Mouse (Mus musculus): Measurements from ENCODE around the gene Isy1.
A peak's percentile ranks its signal among the peaks of the same experiment; 100 is the strongest.

Isy1 gene

DNA sequence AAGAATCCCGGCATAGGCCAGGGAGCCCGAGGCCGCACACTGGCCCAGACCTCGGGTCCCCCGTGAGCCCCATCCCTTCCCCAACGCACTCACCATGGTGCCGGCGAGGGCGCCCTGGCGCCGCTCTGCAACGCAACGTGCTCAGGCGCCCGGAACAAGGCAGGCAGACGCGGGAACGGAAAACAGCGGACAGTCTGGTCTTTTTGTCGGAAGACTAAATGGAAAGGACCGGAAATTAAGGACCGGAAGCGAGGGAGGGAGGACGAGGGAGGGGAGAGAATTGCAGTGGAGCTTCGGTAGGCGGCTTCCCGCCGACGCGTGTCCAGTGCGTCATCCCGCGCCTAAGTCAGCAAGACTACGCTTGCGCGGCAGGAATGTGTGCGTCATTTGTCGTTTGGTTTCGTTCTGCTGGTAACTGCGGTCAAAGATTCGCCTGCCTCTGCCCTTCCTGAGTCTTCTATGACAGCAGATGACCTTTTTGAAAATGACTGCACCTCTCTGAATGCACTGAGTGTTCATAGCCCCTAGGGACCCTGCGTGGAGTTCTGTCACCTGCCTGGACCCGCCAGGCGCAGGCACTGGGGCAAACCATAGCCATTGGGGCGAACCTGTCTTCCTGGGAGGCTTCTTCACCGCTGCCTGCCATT lies at the start of gene Isy1:
TSS of gene Isy1 (minus strand) at position 248 of the 647 bp plus-strand sequence.
- peak; percentile 99 for DNase-seq (ENCODE audit: low spot score)

DNA sequence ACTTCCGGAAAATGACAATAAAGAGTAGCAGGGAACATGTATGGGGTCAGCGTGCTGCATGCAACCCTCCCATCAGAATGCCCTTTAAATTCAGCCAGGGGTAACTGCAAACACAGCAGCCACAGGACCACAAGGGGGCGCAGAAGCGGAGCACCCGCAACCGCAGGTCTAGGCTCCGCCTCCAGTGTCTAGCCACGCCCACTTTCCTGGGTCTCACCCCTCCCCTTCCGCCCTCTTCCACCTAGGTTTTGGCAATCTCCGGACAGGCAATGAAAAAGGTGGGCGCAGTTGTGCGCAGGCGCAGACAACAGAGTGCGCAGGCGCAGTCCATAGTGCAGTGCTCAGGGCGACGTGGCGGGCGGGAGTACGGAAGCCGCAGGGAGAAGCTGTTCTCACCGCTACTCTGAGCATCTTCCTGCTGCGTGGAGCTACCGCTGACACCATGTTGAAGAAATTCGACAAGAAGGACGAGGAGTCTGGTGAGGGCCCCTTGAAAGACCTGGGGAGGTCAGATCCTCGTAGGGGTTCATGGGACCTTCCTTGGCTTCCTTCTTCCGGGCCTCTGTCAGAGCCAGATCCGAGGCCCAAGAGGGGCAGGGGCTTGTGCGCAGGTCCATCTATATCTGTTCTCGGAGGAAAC lies 49.1 kb upstream of the Isy1 start, which contains the start of gene Copg1:
TSS of gene Copg1 (plus strand) at position 221 of the 640 bp plus-strand sequence.
- peak; percentile 100 for DNase-seq (ENCODE audit: low spot score)

DNA sequence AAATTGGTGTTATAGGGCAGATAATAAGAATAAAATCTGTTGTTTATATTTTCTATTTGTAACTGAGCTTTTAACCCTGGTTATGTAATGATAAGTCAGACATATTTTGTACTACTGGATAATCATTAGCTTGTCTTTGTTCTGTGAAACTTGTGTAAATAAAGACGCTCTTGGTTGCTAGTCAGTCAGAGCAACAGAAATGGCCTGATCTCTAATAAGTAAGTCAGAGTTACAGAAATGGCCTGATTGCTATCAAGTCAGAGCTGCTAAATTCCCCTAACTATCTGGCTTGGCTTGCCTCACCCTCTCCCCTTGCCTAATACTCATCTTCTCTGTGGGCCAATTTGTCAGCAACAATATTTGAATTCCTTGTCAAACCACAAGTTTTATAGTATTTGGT lies 48.1 kb upstream of the Isy1 start:
- no peak for DNase-seq (ENCODE audit: low spot score)

DNA sequence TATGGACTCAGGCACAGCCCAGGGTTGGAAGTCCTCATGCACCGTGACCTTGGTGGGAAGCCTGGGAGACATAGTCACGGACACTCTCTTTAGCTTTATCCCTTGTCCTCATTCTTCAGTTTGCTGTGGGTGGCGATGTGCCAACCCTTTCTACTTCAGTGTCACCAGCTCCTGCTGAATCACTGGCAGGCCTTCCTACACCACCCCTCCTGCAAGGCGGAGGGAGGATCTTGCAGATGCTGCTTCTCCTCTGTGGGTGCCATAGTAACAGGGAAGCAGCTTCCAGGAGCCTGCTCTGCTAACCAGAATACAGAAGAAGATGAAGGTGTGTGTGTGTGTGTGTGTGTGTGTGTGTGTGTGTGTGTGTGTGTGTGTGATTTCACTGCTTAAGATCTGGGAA lies 44.2 kb upstream of the Isy1 start:
- DNase-seq (ENCODE audit: low spot score) = no peak

DNA sequence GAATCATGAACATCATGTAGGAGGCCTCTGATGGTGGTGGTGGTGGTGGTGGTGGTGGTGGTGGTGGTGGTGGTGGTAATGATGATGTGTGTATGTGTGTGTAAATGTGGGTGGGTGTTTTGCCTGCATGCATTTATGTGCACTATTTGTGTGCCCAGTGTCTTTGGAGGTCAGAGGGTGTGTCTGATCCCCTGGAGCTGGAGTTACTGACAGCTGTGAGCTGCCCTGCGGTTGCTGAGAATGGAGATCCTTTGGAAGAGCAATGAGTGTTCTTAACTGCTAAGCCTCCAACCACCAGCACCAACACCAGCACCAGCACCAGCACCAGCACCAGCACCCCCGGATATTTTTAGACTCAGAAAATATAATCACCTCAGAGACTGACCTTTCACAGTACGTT lies 43.6 kb upstream of the Isy1 start:
- no peak for DNase-seq (ENCODE audit: low spot score)

DNA sequence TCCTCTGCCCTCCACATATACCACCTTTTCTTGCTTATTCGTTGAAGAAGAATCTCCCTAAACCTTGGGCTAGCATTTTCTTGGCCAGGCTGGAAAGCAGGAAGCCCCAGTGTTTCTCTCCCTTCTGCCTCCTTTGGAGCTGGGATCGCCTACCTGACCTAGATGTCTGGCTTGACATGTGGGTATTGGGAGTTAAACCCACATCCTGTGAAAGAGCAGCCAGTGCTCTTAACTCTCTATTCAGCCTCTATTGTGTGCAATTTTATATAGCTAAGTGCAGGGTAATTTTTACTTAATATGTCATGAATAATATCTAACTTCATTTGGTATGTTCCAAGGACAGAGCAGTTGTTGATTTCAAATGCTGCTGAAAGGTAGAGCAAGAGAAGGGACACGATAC lies 41.0 kb upstream of the Isy1 start:
- DNase-seq (ENCODE audit: low spot score) = no peak

DNA sequence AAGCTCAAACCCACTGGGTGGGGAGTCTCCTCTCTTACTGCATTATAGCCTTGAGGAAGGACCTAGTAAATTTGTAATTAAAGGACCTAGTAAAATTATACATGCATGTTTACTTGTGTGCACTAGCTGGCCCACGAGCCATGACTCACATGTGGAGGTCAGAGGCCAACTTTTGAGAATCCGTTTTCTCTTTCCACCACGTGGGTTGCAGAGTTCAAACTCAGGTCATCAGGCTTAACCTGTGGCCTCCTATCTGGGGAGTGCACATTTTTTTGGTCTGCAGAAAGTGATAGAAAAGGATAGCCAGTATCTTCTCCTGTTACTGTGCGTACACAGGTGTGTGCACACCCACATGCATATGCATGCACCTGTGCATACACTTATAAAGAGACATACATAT lies 40.4 kb upstream of the Isy1 start:
- peak; percentile 12 for DNase-seq (ENCODE audit: low spot score)

DNA sequence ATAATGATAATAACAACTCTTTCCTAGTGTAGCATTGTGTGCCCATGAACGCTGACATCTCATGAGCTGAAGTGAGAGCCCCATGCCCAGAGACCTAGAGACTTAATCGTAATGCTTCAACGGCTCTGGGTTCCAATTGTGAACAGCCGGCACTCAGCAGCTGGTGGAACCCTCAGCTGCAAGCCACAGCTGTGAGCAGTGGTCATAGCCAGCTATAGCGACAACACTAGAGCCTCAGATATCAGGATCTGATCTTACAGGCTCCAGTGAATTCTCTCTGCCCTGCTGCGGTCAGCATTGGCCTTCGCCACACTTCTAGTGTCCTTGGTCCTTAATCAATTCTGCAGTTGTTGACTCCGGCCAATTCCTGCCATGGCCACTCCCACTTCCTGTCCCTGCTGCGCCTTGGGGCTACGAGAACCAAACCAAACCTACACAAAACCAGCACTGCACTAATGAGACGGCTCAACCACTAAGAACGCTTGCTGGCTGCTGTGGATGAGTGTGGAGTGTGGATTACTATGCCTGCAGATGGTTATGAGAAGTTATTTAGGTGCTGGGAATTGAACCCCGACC lies 37.6 kb upstream of the Isy1 start:
- peak; percentile 13 for DNase-seq (ENCODE audit: low spot score)

DNA sequence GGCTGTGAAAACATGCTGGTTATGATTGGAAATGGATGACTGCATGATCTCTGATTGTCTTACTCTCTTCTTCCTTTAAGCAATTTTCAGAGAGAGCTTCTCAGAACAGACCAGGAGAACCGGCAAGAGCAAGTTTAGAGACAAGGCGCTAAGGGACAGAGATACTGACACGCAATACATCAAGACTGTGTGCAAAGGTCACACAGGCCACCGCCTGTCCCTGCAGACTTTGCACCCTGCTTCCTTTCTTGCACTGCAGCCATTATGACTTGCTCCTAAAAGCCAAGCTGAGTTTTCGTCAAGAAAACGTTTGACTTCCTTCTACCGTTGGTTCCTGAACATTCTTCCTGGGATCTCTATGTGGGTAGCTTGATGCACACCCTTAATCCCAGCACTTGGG lies 37.0 kb upstream of the Isy1 start:
- DNase-seq (ENCODE audit: low spot score) = no peak

DNA sequence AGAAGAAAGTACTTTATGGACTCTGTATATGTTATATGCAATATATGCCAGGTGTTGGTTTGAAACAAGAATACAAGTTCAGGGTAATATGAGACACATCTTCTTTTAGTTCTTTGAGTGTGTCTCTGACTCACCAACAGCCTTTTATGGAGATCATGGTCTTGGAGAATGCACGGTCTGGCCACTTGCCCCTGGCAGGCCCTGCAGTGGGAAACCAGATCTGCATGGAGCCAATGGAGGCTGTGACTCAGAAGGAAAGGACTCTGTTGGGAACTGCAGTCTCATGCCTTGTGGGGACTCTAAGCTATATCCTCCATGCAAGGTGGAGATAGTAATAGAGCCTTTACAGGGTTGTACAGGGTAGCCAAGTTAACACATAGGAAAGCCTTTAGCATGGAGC lies 36.5 kb upstream of the Isy1 start:
- DNase-seq (ENCODE audit: low spot score) = no peak

DNA sequence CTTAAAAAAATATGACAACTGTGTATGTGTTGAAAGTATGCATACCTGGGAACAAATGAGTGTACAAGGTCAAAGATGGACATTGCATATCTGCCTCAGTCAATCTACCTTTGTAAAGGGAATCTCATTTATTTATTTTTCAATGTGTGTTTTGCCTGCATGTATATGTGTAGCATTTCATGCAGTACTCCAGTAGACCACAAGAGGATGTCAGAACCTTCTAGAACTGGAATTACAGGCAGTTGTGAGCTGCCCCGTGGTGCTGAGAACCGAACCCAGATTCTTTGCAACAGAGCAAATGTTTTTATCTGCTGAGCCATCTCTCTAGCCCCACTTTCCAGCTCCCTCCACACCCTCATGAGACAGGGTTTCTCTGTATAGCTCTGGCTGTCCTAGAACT lies 35.4 kb upstream of the Isy1 start:
- no peak for DNase-seq (ENCODE audit: low spot score)

DNA sequence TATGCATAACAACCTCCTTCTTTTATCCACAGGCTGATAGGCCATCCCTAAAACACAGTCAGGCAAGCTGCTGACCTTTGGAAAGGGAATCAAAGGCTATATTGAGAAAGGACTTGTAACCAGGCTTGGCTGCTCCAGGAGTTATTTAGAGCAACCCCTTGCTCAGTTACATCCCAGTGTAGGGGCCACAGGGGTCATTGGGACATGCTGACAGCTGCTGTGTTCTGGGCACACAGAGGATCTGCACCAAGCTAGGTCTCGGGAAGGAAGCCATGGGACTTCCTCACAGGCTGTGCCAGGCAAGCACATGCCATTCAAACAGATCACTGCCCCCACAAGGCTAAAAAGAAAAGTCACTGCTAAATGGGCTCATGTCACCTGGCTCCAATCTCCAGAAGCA lies 34.5 kb upstream of the Isy1 start:
- DNase-seq (ENCODE audit: low spot score) = no peak

DNA sequence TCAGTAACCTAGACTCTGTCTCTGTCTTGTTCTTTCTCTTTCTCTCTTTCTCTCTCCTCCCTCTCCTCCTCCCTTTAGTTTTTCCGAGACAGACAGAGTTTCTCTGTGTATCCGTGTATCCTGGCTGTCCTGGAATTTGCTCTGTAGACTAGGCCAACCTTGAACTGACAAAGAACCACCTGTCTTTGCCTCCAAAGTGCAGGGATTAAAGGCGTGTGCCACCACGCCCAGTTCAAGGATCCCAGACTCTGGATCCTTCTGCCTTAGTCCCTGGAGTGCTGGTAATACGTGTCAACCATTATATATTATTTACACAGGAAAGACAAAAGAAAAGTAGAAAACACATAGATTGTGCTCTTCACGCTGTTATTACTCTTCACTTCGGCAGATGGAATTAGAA lies 32.6 kb upstream of the Isy1 start:
- no peak for DNase-seq (ENCODE audit: low spot score)

DNA sequence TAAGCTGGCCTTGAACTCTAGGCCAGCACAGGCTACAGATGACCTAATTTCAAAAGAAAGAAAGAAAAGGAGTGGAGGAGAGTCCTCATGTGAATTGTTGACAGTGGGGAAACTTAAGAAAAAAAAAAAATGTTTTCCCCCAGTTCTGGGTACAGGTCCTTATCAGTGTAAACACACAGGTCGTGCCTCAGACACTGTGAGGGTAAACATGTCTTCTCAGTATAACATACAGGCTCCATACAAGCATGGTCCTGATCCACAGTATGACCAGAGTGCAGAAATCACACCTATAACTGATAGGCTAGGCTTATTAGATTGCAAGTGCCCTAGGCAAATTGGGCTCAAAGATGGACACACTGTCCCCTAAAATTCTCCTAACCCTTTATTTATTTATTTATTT lies 31.8 kb upstream of the Isy1 start:
- no peak for DNase-seq (ENCODE audit: low spot score)

DNA sequence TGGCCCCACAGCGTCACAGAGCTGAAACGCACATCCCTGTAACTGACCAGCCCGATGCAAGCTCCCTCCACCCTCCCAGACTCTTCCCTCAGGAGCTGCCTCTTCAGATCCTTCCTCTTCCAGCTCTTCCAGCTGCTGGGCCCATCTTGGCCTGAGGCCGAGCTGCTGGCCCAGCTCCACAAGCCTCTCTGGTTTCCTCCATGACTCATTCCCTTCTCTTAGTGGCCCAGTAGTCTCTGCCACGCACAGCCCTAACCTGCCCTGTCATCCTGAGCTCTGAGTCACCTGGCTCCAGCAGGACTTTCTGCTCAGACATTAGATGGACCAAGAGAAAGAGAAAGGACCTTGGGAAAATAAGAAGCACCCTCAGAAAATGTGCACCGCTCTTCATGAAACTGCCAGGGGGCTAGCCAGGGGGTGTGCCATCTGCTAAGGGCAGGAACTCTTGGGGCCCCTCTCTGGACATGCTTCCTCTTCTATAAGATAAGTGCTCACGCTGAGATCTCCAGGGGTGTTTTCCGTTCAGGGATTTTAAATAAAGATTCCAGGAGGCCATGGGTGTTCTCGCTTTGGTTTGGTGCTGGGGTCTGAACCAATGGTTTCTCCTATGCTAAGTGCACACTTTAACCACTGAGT lies 30.4 kb upstream of the Isy1 start:
- DNase-seq (ENCODE audit: low spot score) = no peak

DNA sequence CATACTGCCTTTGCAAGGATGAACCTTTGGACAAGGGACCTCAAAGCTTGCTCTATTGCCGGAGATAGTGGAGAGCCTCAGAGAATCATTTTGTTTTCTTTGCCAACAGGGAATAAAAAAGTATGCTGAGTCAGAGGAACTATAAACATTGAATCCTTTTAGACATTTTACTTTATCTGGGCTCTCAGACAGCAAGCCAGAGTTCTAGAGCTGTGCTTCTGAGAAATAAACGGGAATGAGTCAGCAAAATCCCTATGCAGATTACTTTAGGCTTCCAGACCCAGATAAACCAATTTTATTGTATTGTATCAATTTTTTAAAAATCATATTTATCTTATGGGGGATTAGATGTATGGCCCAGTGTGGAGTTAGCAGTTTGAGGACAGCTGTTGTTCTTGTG lies 28.7 kb upstream of the Isy1 start:
- DNase-seq (ENCODE audit: low spot score) = no peak

DNA sequence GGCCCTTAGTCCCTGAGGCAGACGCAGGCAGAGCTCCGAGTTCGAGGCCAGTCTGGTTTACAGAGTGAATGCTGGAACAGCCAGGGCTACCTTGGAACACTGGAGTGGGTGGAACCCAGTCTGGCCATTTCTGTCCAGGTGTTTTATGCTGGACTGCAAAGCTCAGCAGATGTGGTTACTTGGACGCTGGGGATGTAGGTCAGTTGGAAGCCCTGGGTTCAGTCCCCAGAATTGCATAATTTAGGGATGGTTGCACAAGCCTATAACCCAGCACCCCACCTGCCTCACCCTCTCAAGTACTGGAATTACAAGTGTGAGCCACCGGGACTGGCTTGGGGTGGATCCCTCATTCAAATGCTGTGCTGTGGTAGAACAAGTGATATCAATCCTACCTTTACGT lies 27.6 kb upstream of the Isy1 start:
- no peak for DNase-seq (ENCODE audit: low spot score)

DNA sequence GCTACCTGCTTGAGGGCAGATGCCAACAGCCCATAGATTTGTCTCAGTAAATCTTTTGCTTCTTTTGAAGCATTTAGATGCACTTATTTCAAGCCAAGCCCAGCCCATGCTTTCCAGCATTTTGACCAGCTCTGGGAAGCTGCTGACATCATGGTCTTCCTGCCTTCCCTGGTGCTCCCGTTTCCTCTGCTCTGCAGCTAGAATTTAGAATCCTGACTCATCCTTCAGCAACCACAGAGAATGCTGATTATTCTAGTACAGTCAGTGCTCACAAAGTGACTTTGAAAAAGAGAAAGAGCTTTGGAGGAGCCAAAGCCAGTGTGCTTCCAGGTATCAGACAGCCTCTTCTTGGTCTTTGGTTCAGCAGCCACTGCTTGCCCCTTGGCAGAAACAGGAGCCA lies 18.5 kb upstream of the Isy1 start:
- DNase-seq (ENCODE audit: low spot score) = no peak

DNA sequence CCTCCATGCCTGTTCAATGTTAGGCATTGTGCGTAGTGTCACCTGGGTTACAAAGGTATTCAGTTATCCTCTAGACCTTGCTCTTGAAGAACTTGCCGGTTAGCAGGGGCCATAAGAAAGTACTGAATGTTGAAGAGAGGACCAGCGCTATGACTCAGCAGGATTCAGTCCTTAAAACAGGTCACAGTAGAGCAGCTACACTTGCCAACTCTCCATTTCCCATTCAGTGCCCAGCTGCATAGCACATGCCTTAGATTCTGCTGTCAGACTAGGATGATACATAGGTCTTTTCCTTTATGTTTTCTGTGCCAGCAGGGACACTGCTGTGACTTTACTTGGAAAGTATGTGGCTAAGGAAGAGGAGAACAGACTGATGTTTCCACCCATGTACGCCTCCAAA lies 14.8 kb upstream of the Isy1 start:
- no peak for DNase-seq (ENCODE audit: low spot score)

DNA sequence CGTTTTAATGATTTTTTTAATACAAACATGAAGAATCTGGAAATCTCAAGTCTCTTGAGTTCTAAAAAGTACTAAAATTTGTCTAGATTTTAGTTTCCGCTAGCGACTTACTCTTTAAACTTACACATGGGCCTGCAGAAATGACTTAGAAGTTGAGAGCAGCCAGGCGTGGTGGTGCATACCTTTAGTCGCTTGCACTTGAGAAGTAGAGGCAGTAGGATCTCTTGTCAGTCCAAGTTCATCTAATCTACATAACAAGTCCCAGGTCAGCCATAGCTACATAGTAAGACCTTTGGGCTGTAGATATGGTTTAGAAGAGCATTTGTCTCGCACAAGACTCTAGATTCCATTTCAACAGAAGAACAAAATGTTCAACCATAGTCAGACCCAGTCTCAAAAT lies 13.3 kb upstream of the Isy1 start:
- no peak for DNase-seq (ENCODE audit: low spot score)

DNA sequence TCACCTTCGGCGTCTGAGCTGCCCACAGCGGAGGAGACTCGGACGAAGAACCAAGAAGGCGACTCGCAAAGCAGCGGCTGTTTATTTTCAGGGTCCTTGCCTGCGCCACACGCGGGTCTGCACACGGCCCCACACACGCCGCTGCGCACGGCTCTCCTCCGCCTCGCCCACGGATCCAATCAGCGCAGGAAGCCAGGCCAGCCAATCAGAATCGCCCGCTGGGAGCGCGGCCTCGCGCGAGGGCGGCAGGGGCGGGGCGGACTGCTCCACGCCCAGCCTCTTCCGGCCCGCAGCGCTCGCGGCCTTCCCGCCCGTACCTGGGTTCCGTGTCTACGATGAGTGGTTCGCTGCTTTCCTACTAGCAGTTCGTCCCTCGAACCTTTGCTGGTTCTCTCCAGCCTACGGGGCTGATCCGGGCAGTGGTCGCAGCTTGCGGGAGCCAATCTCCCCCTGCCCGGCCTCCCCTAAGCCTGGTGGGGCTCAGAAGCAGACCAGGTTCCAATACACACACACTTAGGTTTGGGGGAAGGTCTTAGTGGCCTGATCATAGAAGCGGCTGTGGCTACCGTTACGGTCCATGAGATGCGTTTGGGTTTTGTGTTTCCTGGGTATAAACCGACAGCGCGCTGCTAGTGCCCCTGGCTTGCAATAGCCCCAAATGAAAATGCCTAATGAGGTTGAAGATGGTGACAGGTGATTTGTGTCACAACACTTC lies 12.5 kb upstream of the Isy1 start, which contains the start of gene Cnbp:
TSS of gene Cnbp (minus strand) at position 207 of the 715 bp plus-strand sequence.
- DNase-seq (ENCODE audit: low spot score) = peak; percentile 97

DNA sequence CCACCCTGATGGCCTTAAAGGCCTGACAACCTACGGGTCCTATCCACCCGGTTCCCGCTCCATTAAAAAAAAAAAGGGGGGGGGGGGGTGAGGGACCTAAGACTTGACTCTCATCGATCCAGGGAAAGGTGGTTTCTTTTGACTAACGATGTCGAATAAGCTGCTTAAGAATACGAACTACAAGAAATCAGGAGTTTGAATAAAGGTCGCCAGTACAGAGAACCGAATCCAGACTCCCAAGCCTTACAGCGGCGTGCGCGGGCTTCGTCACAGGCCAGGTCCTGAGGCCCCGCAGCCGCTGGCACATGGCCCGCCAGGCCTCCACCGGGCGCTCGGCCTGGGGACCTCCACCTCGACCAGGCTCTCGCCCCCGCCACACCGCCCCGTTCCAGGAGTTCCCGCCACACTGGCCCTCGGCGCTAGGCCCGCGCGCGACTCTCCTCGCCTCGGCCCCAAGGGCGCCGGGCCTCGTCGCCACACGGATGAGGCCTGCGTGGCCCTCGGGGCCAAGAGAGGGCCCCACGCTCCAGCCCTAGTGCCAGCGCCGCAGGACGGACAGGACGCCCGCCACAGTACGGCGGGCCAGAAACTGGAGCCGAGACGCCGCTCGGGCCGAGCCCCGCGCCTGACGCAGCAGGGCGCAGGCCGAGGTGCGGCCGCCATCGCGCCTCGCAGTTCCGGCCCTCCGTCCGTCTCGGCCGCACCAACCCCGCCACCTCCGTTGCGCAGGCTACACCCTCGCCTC lies 11.7 kb upstream of the Isy1 start:
- DNase-seq (ENCODE audit: low spot score) = peak; percentile 63

All from embryo, embryonic 10.5 days (tissue).